Mouse (Mus musculus): ENCODE measurements around the gene Rhbdd3. TPM values are rescaled to one million over a fixed set of nuclear protein-coding genes. Genes with fewer than 3 reads are reported as not detected.

Rhbdd3 gene
- polyA plus RNA-seq, 1 experiment = 26.4 TPM

DNA sequence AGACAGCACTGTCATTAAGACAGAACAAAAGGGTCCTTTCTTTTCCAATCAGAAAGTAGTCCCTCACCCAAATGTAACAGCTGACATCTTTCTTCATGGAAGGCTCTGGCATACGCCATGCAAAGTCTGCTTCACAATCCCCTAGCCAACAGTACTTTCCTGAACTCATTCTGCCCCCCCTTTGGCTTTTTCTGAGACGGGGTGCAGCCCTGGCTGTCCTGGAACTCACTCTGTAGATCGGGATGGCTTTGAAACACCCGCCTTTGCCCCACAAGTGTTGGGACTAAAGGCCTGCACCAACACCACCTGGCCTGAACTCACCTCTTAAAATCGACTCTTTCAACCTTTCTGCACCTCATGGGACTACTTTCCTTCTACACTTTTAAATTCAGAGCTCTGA is 2.8 kb upstream of the Rhbdd3 start:
- TF ChIP-seq POLR2A (IDR thresholded peaks at IDR 0.05; ENCODE audit: low read depth, low read length) (no peak), CTCF (conservative IDR thresholded peaks at IDR 0.05; ENCODE audit: insufficient read depth, insufficient read length, low read depth, low read length) (no peak)
- no peak overlapping the region for H3K27ac ChIP-seq (ENCODE audit: insufficient read depth, low read depth, low read length)
- no peaks in the 10 kb centered on the region for H3K27me3 ChIP-seq (replicated peaks; ENCODE audit: control insufficient read depth, insufficient read depth, low read length)
- no peak for DNase-seq
- peaks cover 18% of the 10 kb centered on the region; the same call in 1 of the 2 replicates for H3K4me1 ChIP-seq (ENCODE audit: control insufficient read depth, insufficient read depth, low read length)
- peaks cover 1% of the 10 kb centered on the region for H3K36me3 ChIP-seq (ENCODE audit: control insufficient read depth, insufficient read depth, low read length)
- 43% methylated on average over 5 of the region's 5 CpGs for WGBS
- H3K4me3 ChIP-seq (ENCODE audit: insufficient read depth, low read depth, low read length) = no peak overlapping the region

DNA sequence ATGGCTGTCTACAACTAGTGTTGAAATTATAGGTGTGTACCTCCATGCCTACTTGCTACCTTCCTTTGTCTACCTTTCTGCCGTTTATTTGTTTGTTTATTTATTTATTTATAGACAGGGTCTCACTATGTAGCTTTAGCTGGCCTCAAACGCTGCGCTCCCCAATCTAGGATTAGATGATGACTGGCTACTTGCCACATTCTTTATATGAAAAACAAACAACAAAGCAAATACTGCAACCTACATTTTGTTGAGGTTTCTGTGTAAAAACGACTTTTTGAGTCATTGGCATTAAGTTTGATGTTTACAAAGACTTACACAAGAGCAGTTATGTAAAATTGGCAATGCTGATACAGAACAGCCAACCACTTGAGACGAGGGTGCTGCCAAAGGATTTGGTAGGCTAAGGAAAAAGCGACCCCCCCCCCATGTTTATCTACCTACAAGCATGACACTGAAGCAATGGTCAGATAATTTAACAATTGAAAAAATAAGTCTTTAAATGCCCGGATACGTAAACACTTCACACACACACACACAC is 2.2 kb upstream of the Rhbdd3 start:
- no peak for DNase-seq
- Histone ChIP-seq H3K4me1 (ENCODE audit: control insufficient read depth, insufficient read depth, low read length) (peaks cover 18% of the 10 kb centered on the region; the same call in 1 of the 2 replicates), H3K27me3 (replicated peaks; ENCODE audit: control insufficient read depth, insufficient read depth, low read length) (no peaks in the 10 kb centered on the region), H3K4me3 (ENCODE audit: insufficient read depth, low read depth, low read length) (no peak overlapping the region), H3K27ac (ENCODE audit: insufficient read depth, low read depth, low read length) (no peak overlapping the region), H3K36me3 (ENCODE audit: control insufficient read depth, insufficient read depth, low read length) (peaks cover 1% of the 10 kb centered on the region)
- TF ChIP-seq CTCF (conservative IDR thresholded peaks at IDR 0.05; ENCODE audit: insufficient read depth, insufficient read length, low read depth, low read length) (no peak), POLR2A (IDR thresholded peaks at IDR 0.05; ENCODE audit: low read depth, low read length) (no peak)
- WGBS = 14% methylated on average over 8 of the region's 8 CpGs

DNA sequence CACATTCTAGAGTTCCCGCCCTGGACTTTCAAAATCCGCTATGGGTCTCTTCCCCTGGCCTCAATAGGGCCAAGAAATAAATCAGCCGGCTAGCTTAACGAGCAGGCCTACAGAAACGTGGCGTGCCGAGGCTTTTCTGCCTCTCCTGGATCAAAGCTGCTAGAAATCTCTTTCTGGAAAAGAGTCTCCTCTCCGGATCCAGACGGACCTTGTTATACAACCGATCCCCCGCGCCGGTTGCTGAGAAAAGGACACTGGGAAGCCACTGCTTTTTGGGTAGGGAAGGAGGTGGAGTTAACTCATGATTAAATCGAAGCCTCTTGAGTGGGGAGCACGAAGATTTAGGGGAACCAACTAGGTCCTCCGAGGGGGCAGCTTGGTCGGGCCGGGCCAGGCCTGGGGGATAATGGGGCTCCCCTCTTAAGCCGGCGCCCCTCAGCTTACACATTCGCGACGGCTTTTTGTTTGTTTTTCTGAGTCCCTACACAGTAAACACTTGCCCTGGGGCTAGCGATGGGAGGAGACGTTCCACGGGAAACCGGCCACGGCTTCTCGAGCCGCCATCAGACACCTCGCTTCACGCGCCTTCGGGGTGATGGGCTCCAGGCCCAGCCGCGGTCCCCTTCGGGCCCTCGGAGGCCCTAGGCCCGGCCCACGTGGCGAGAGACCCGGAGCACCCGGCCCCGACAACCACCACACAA is 541 bp upstream of the Rhbdd3 start:
- DNase-seq = peak; percentile 70
- TF ChIP-seq POLR2A (IDR thresholded peaks at IDR 0.05; ENCODE audit: low read depth, low read length) = no peak
- TF ChIP-seq CTCF (conservative IDR thresholded peaks at IDR 0.05; ENCODE audit: insufficient read depth, insufficient read length, low read depth, low read length) = no peak

DNA sequence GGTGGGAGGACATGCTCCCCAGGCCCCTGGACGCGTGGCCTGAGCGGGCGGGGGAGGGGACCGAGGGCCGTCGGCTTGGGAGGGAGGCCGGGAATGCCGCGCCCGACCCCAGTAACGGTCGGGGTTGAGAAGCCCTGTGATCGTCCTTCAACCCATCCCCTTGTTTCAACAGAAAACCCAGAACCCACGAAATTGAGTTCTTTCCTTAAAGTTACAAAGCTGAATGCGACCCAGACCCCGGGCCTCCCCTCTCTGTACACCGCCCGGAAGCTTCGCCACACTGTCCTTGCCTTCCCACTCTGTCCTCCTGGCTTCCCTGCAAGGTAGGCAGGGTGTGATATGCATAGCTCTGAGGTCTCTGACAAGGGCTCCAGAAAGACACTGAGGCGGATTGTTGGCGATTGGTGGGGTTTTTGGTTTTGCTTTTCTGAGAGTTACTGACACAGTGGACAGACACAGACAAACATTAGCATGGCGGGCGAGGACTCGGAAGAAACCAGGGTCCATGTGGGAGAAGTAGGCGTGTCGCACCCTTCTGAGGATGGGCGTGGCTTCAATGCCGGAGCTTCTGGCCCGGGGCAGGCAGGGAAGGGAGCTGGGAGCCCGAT is 954 bp downstream of the Rhbdd3 start:
- under 1% methylated on average over 31 of the region's 31 CpGs for WGBS
- TF ChIP-seq CTCF (conservative IDR thresholded peaks at IDR 0.05; ENCODE audit: insufficient read depth, insufficient read length, low read depth, low read length) (no peak), POLR2A (IDR thresholded peaks at IDR 0.05; ENCODE audit: low read depth, low read length) (peak; percentile 78)

More for the DNA sequence above, 541 bp upstream of the Rhbdd3 start:
- Histone ChIP-seq H3K27me3 (replicated peaks; ENCODE audit: control insufficient read depth, insufficient read depth, low read length) (no peaks in the 10 kb centered on the region), H3K27ac (ENCODE audit: insufficient read depth, low read depth, low read length) (peak overlapping the region; percentile 99), H3K4me1 (ENCODE audit: control insufficient read depth, insufficient read depth, low read length) (peaks cover 7% of the 10 kb centered on the region; the same call in 1 of the 2 replicates), H3K36me3 (ENCODE audit: control insufficient read depth, insufficient read depth, low read length) (no peaks in the 10 kb centered on the region), H3K4me3 (ENCODE audit: insufficient read depth, low read depth, low read length) (peak overlapping the region; percentile 70)
- WGBS = 1% methylated on average over 44 of the region's 44 CpGs

DNA sequence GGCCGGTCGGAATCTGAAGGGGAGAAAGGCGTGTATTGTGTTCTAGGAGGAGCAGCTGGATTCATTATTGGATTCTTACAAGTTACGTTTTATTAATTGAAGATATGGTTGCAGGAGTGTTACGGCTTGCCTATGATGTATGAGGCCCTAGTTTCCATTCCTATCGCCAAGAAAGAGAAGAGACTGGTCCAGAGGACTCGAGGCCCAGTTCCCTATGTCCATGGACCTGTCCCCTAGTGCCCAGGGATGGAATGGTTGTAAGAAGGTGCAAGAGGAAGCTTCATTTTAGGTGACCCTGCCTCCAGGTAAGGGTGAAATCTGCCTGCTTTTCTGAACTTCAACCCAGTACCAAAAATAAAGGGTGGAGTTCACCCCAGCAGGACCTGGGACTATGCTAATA is 1.6 kb downstream of the Rhbdd3 start:
- Histone ChIP-seq H3K4me1 (ENCODE audit: control insufficient read depth, insufficient read depth, low read length) (peaks cover 7% of the 10 kb centered on the region; the same call in 1 of the 2 replicates), H3K4me3 (ENCODE audit: insufficient read depth, low read depth, low read length) (peak overlapping the region; percentile 70), H3K36me3 (ENCODE audit: control insufficient read depth, insufficient read depth, low read length) (no peaks in the 10 kb centered on the region), H3K27ac (ENCODE audit: insufficient read depth, low read depth, low read length) (peak overlapping the region; percentile 4; the same call in 1 of the 2 replicates), H3K27me3 (replicated peaks; ENCODE audit: control insufficient read depth, insufficient read depth, low read length) (no peaks in the 10 kb centered on the region)
- WGBS = under 1% methylated on average over 7 of the region's 7 CpGs
- peak; percentile 16 for DNase-seq
- TF ChIP-seq CTCF (conservative IDR thresholded peaks at IDR 0.05; ENCODE audit: insufficient read depth, insufficient read length, low read depth, low read length) = 0 out of 2 replicates have a peak, but pooled peaks have one; percentile 14
- TF ChIP-seq POLR2A (IDR thresholded peaks at IDR 0.05; ENCODE audit: low read depth, low read length) = no peak

More for the DNA sequence above, 954 bp downstream of the Rhbdd3 start:
- Histone ChIP-seq H3K4me1 (ENCODE audit: control insufficient read depth, insufficient read depth, low read length) (peaks cover 7% of the 10 kb centered on the region; the same call in 1 of the 2 replicates), H3K27me3 (replicated peaks; ENCODE audit: control insufficient read depth, insufficient read depth, low read length) (no peaks in the 10 kb centered on the region), H3K4me3 (ENCODE audit: insufficient read depth, low read depth, low read length) (peak overlapping the region; percentile 70), H3K27ac (ENCODE audit: insufficient read depth, low read depth, low read length) (peak overlapping the region; percentile 92), H3K36me3 (ENCODE audit: control insufficient read depth, insufficient read depth, low read length) (no peaks in the 10 kb centered on the region)
- peak; percentile 92 for DNase-seq

DNA sequence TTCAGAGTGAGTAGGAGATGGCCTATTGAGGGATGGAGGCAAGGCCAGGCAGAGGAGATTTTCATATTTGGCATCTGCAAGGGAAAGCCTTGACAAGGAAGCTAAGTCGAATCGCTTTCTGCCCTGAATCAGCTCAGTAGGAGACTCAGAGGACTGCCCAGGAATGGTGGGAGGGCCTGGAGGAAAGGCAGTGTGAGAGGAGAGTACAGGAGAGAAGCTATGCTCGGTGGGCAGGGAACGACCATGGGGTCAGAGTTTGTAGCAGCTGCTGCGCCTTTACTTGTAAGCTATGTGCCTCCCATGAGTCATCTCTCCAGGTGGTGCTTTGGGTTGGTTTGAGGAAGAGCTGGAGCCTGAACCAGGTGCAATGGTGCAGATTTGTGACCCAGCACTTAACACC is 2.1 kb downstream of the Rhbdd3 start:
- DNase-seq = no peak
- WGBS = 50% methylated on average over 5 of the region's 5 CpGs
- Histone ChIP-seq H3K4me3 (ENCODE audit: insufficient read depth, low read depth, low read length) (no peak overlapping the region), H3K36me3 (ENCODE audit: control insufficient read depth, insufficient read depth, low read length) (no peaks in the 10 kb centered on the region), H3K27me3 (replicated peaks; ENCODE audit: control insufficient read depth, insufficient read depth, low read length) (no peaks in the 10 kb centered on the region), H3K4me1 (ENCODE audit: control insufficient read depth, insufficient read depth, low read length) (peaks cover 7% of the 10 kb centered on the region; the same call in 1 of the 2 replicates), H3K27ac (ENCODE audit: insufficient read depth, low read depth, low read length) (no peak overlapping the region)
- no peak for TF ChIP-seq POLR2A (IDR thresholded peaks at IDR 0.05; ENCODE audit: low read depth, low read length)
- TF ChIP-seq CTCF (conservative IDR thresholded peaks at IDR 0.05; ENCODE audit: insufficient read depth, insufficient read length, low read depth, low read length) = no peak

GRCm38 (mm10) chr11:5101641-5102040 is 2.9 kb downstream of the Rhbdd3 start:
- TF ChIP-seq POLR2A (IDR thresholded peaks at IDR 0.05; ENCODE audit: low read depth, low read length) (no peak), CTCF (conservative IDR thresholded peaks at IDR 0.05; ENCODE audit: insufficient read depth, insufficient read length, low read depth, low read length) (no peak)
- no peaks in the 10 kb centered on the region for H3K36me3 ChIP-seq (ENCODE audit: control insufficient read depth, insufficient read depth, low read length)
- H3K4me1 ChIP-seq (ENCODE audit: control insufficient read depth, insufficient read depth, low read length) = peaks cover 5% of the 10 kb centered on the region; the same call in 1 of the 2 replicates
- H3K27me3 ChIP-seq (replicated peaks; ENCODE audit: control insufficient read depth, insufficient read depth, low read length) = no peaks in the 10 kb centered on the region
- 73% methylated on average over 6 of the region's 6 CpGs for WGBS
- H3K4me3 ChIP-seq (ENCODE audit: insufficient read depth, low read depth, low read length) = no peak overlapping the region
- no peak overlapping the region for H3K27ac ChIP-seq (ENCODE audit: insufficient read depth, low read depth, low read length)
- DNase-seq = no peak

Data from kidney, adult 2 months (tissue).